Mouse (Mus musculus): ENCODE measurements at regions not wholly inside any gene's neighbourhood (a gene's known extent, or its start where the extent isn't known, plus 50 kb on each side); places are given as distances from the start of the nearest gene placed in this dataset.
"Not testable (repeated sequence)": the region's sequence is repeated elsewhere in the genome, so short reads cannot be mapped to it uniquely, and the experiment has no call there.

- not testable (repeated sequence) for DNase-seq
Measured at GRCm38 (mm10) chr12:20415397-20415796, 461.1 kb downstream of the Gm21863 start.

DNA sequence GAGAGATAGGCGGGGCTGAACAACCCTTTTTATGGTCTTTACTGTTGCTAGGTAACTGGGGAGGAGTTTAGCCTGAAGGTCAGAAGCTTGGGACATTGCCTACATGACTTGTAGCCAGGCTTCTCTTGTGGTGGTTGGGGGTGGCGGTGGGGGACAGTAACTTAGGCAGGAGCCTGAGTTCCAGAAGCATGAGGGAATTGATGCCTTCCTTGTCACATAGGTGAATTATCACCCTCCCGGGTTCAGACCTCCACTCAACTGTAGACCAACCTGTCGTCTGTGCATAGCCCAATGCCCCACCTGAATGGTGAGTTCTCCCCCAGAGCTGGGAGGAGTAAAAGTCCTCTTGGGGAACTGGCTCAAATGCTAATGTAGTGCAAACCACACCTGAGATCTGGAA is 472.1 kb downstream of the Gm21863 start:
- DNase-seq: not testable (repeated sequence)

DNA sequence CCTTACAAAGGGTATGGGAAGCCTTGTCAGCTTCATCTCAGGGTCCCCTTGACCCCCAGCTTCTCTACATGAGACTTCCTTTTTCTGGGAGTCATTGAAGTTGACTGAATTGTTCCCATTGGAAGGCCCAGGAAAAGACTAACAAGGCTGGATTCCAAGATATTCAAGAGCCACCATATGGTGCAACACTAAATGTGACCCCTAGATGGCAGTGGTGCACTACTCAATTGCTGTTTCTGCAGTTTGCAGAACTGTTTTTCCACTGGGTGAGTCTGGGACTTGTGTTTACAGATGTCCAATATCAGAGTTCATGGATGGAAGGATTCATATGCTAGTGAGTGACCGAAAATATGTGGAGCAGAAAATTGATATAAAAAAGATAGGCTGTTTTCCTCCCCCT is 510.3 kb downstream of the Gm21863 start:
- peak in 1 of 2 experiments; percentile 2 for DNase-seq
